Mouse (Mus musculus) limb, embryonic 10.5 days (tissue): ENCODE data around the gene Sectm1a. TPM values are rescaled to one million over a fixed set of nuclear protein-coding genes. Genes with fewer than 3 reads are reported as not detected.
"Not testable (repeated sequence)": the region's sequence is repeated elsewhere in the genome, so short reads cannot be mapped to it uniquely, and the experiment has no call there.

Experiments used
- DNase-seq: peaks from one replicate; pipeline ENCODE4 v3.0.0-alpha.2; 2017; ENCODE audit warnings: low spot score
- H3K27ac ChIP-seq: fragments of 300-500 bp; sonication (generic); 2 replicates; pipeline ENCODE4 v1.5.1; 2016; ENCODE audit warnings: mild to moderate bottlenecking
- H3K27me3 ChIP-seq: fragments of 300-500 bp; sonication (generic); 2 replicates; pipeline ENCODE4 v1.6.1; 2016; ENCODE audit warnings: low read depth, mild to moderate bottlenecking; ENCODE audit not compliant: poor library complexity, severe bottlenecking
- H3K36me3 ChIP-seq: fragments of 300-500 bp; sonication (generic); 2 replicates; pipeline ENCODE4 v1.6.1; 2016; ENCODE audit warnings: mild to moderate bottlenecking, moderate library complexity
- H3K4me1 ChIP-seq: fragments of 300-500 bp; sonication (generic); 2 replicates; pipeline ENCODE4 v1.6.1; 2016
- H3K4me3 ChIP-seq: fragments of 300-500 bp; sonication (generic); 2 replicates; pipeline ENCODE4 v1.5.1; 2016; ENCODE audit warnings: mild to moderate bottlenecking, moderate library complexity
- H3K9me3 ChIP-seq: fragments of 300-500 bp; sonication (generic); replicated peaks from 2 replicates; pipeline ENCODE4 v1.6.1; 2016; ENCODE audit warnings: mild to moderate bottlenecking
- WGBS: fragments of 180-500 bp; shearing (Covaris S2); methylation state at CpG from one replicate; pipeline ENCODE4 v1.1.7; 2016; 5-methylcytosine and 5-hydroxymethylcytosine counted together
- polyA plus RNA-seq: library from polyadenylated mRNA; unstranded; fragments of >200 nt; fragmentation: Nextera tagmentation; extraction: Ambion mirVana; gene quantifications from 2 replicates; pipeline ENCODE4 v1.2.1, GENCODE M21; 2016

The Sectm1a gene
- polyA plus RNA-seq, 1 experiment from 2014 or later = not detected

- no peaks in the 10 kb centered on the region for H3K36me3 ChIP-seq
- DNase-seq = no peak
- H3K27ac ChIP-seq = no peak overlapping the region
- H3K4me3 ChIP-seq = no peak overlapping the region
- no peaks in the 10 kb centered on the region for H3K27me3 ChIP-seq
- 83% methylated on average over 6 of the region's 6 CpGs for WGBS
- H3K9me3 ChIP-seq = no peaks in the 10 kb centered on the region
- H3K4me1 ChIP-seq = no peaks in the 10 kb centered on the region
These were observed 2.0 kb upstream of the Sectm1a start for GRCm38 (mm10) chr11:121082857-121083500.

- no peak overlapping the region for H3K27ac ChIP-seq
- no peaks in the 10 kb centered on the region for H3K4me1 ChIP-seq
- no peaks in the 10 kb centered on the region for H3K9me3 ChIP-seq
- WGBS = 94% methylated on average over 3 of the region's 3 CpGs
- H3K27me3 ChIP-seq = no peaks in the 10 kb centered on the region
- no peak for DNase-seq
- H3K4me3 ChIP-seq = no peak overlapping the region
- H3K36me3 ChIP-seq = no peaks in the 10 kb centered on the region
These were observed 1.2 kb upstream of the Sectm1a start for GRCm38 (mm10) chr11:121082250-121082649.

GRCm38 (mm10) chr11:121080330-121080729, 690 bp downstream of the Sectm1a start:
- DNase-seq = no peak
- Histone ChIP-seq H3K27me3 (no peaks in the 10 kb centered on the region), H3K9me3 (no peaks in the 10 kb centered on the region), H3K4me1 (no peaks in the 10 kb centered on the region), H3K36me3 (no peaks in the 10 kb centered on the region), H3K27ac (no peak overlapping the region), H3K4me3 (no peak overlapping the region)
- 94% methylated on average over 8 of the region's 8 CpGs for whole genome bisulfite sequencing

- Histone ChIP-seq H3K4me1 (no peaks in the 10 kb centered on the region), H3K36me3 (no peaks in the 10 kb centered on the region), H3K27me3 (no peaks in the 10 kb centered on the region), H3K4me3 (no peak overlapping the region), H3K9me3 (no peaks in the 10 kb centered on the region), H3K27ac (no peak overlapping the region)
- WGBS = 86% methylated on average over 5 of the region's 5 CpGs
- DNase-seq = no peak
These were observed 5.4 kb downstream of the Sectm1a start for GRCm38 (mm10) chr11:121075655-121076054.

- H3K4me1 ChIP-seq, DNase-seq, H3K36me3 ChIP-seq, H3K4me3 ChIP-seq, H3K27ac ChIP-seq, H3K27me3 ChIP-seq, H3K9me3 ChIP-seq: not testable (repeated sequence)
- WGBS = 95% methylated on average over 12 of the region's 16 CpGs
These were observed 11.4 kb downstream of the Sectm1a start for GRCm38 (mm10) chr11:121069662-121070061.

GRCm38 (mm10) chr11:121067895-121068294, 13.1 kb downstream of the Sectm1a start:
- Histone ChIP-seq H3K4me1 (peaks cover 6% of the 10 kb centered on the region; the same call in 1 of the 2 replicates), H3K4me3 (no peak overlapping the region), H3K27ac (no peak overlapping the region), H3K36me3 (no peaks in the 10 kb centered on the region), H3K9me3 (no peaks in the 10 kb centered on the region), H3K27me3 (no peaks in the 10 kb centered on the region)
- no peak for DNase-seq
- WGBS = 89% methylated on average over 2 of the region's 2 CpGs

GRCm38 (mm10) chr11:121064197-121064596, 16.8 kb downstream of the Sectm1a start:
- no peaks in the 10 kb centered on the region for H3K27me3 ChIP-seq
- no peak overlapping the region for H3K27ac ChIP-seq
- H3K4me3 ChIP-seq = no peak overlapping the region
- no peaks in the 10 kb centered on the region for H3K9me3 ChIP-seq
- 92% methylated on average over 3 of the region's 3 CpGs for WGBS
- H3K36me3 ChIP-seq = no peaks in the 10 kb centered on the region
- DNase-seq = no peak
- peaks cover 6% of the 10 kb centered on the region; the same call in 1 of the 2 replicates for H3K4me1 ChIP-seq

GRCm38 (mm10) chr11:121063379-121063778, 17.6 kb downstream of the Sectm1a start, which contains the start of gene Sectm1b:
Gene Sectm1b (minus strand): TSS chr11:121063569.
- WGBS = 81% methylated on average over 5 of the region's 5 CpGs

GRCm38 (mm10) chr11:121061615-121062014, 19.4 kb downstream of the Sectm1a start:
- Histone ChIP-seq H3K4me1 (peaks cover 6% of the 10 kb centered on the region; the same call in 1 of the 2 replicates), H3K27ac (no peak overlapping the region), H3K4me3 (no peak overlapping the region), H3K36me3 (no peaks in the 10 kb centered on the region), H3K27me3 (no peaks in the 10 kb centered on the region), H3K9me3 (no peaks in the 10 kb centered on the region)
- 88% methylated on average over 8 of the region's 8 CpGs for WGBS
- DNase-seq = no peak

More at GRCm38 (mm10) chr11:121063379-121063778, 17.6 kb downstream of the Sectm1a start, which contains the start of gene Sectm1b:
- H3K9me3 ChIP-seq = no peaks in the 10 kb centered on the region
- no peaks in the 10 kb centered on the region for H3K27me3 ChIP-seq
- DNase-seq = no peak
- no peaks in the 10 kb centered on the region for H3K36me3 ChIP-seq
- H3K4me1 ChIP-seq = peaks cover 6% of the 10 kb centered on the region; the same call in 1 of the 2 replicates
- no peak within 1 kb of the TSS for H3K4me3 ChIP-seq
- H3K27ac ChIP-seq = no peak within 1 kb of the TSS

- not testable (repeated sequence) for DNase-seq, H3K9me3 ChIP-seq, H3K36me3 ChIP-seq, H3K27me3 ChIP-seq, H3K27ac ChIP-seq, H3K4me1 ChIP-seq, H3K4me3 ChIP-seq
- WGBS = 91% methylated on average over 6 of the region's 6 CpGs
These were observed 20.5 kb downstream of the Sectm1a start for GRCm38 (mm10) chr11:121060401-121061067.

- H3K9me3 ChIP-seq = no peaks in the 10 kb centered on the region
- DNase-seq = no peak
- H3K27me3 ChIP-seq = no peaks in the 10 kb centered on the region
- WGBS = 92% methylated on average over 4 of the region's 4 CpGs
- H3K27ac ChIP-seq = no peak overlapping the region
- H3K36me3 ChIP-seq = no peaks in the 10 kb centered on the region
- H3K4me1 ChIP-seq = no peaks in the 10 kb centered on the region
- H3K4me3 ChIP-seq = no peak overlapping the region
These were observed 21.5 kb downstream of the Sectm1a start for GRCm38 (mm10) chr11:121059471-121059870.

- WGBS = 91% methylated on average over 4 of the region's 4 CpGs
- DNase-seq = no peak
- Histone ChIP-seq H3K36me3 (no peaks in the 10 kb centered on the region), H3K4me1 (0 out of 2 replicates have a peak, but pooled peaks cover under 1% of the 10 kb centered on the region), H3K9me3 (no peaks in the 10 kb centered on the region), H3K4me3 (no peak overlapping the region), H3K27ac (no peak overlapping the region), H3K27me3 (no peaks in the 10 kb centered on the region)
These were observed 22.1 kb downstream of the Sectm1a start for GRCm38 (mm10) chr11:121058956-121059355.

- Histone ChIP-seq H3K4me3 (no peak overlapping the region), H3K9me3 (no peaks in the 10 kb centered on the region), H3K27me3 (no peaks in the 10 kb centered on the region), H3K36me3 (no peaks in the 10 kb centered on the region), H3K4me1 (0 out of 2 replicates have a peak, but pooled peaks cover 4% of the 10 kb centered on the region), H3K27ac (no peak overlapping the region)
- WGBS = 86% methylated on average over 5 of the region's 5 CpGs
- no peak for DNase-seq
These were observed 22.9 kb downstream of the Sectm1a start for GRCm38 (mm10) chr11:121058122-121058521.
